Mouse (Mus musculus) layer of hippocampus, postnatal 10 days (tissue): ENCODE results near the gene Zar1. TPM values are rescaled to one million over a fixed set of nuclear protein-coding genes. Genes with fewer than 3 reads are reported as not detected.
A peak's percentile ranks its signal among the peaks of the same experiment; 100 is the strongest.
"Not testable (repeated sequence)": the region's sequence is repeated elsewhere in the genome, so short reads cannot be mapped to it uniquely, and the experiment has no call there.

ENCODE experiments used
- DNase-seq, 2 experiments: peaks; one replicate each; pipeline ENCODE4 v3.0.0; 2021; ENCODE audit warnings: low spot score in 2 of 2
- long read RNA-seq: library from polyadenylated mRNA; stranded (forward); transcript quantifications from one replicate; pipeline ENCODE4 v2.0.0, GENCODE M21; 2023
- total RNA-seq, 2 experiments: library from RNA; stranded (reverse); gene quantifications; 2 replicates each; pipeline ENCODE4 v1.2.3; 2021

Gene Zar1
- 1 to 10 TPM in 1 of 2 experiments, under 1 TPM in 1; 0.66 to 1.8 TPM for total RNA-seq
- long read RNA-seq, partial matches to known transcripts: 0 of 1 reads
- long read RNA-seq, other reads (novel, unspliced or antisense): 0 of 1 reads

DNA sequence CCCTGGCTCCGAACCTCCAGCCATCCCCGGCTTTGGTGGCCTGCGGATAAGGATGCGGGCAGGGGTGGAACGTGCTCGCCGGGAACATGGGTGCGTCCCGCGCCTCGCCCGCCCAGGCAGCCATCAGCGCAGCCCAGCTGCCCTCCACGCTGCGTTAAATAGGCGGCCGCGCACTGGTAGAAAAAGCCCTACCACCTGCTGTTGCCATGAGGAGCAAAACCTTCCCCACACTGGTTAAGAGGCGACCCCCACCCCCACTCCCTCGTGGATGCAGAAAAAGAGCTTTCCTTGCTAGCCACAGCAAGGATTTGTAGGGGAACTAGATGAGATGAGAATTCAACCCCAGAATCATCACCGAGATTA is at the start of gene Zar1:
TSS of gene Zar1 (minus strand) at position 285 of the 363 bp plus-strand sequence.
- peak in 1 of 2 experiments; percentile 13 for DNase-seq

DNA sequence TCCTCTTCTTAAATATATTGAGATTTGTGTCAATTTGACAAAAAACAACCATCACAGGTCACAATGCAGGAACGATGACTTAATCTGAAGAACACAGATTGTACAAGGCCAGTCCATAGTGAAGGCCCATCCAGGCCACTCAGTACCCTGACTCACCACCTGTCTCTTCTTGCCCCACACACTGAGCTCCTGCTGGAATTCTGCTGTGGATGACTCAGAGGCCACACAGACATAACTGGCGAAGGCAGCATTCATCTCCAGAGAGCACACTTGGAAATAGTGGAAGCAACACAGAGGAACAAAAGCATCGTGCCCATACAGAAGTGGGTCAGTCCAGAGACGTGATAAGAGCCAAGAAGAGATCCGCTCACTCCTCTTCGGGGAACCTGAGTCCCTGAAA is 49.0 kb upstream of the Zar1 start:
- no peak for DNase-seq

DNA sequence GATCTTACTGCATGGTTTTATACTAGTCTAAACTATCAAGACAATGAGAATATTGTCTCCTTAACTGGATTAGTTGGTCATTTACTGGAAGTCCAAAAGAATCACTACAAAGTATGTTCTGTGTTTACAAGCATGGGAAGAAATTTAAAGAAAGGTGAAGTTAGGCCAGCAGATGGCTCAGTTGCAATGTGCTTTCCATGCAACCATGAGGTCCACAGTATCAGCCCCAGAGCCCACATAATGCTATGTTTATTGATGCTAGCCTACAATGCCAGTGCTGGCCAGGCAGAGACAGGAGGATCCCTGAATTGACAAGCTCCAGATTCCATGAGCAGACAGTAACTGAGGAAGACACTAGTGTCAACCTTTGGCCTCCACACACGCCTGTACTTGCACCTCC is 40.0 kb upstream of the Zar1 start:
- DNase-seq: no peak

DNA sequence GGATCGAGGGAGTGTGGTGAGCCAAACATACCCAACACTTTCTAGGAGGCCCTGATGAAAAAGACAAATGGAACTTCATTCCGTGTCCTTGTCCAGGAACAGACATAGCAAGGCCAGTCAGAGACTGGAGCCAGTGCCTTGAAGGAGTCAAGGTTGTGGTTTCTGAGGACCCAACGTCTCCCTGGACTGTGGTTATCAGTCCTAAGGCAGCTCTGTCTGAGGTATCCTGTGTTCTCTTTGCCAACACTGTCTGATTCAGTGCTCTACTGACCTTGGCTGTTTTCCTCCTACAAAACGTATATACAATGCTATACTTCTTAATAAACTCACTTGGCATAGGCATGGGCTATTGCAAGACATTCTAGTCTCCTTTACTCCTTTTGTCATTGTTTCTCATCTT is 36.4 kb upstream of the Zar1 start:
- DNase-seq: no peak

DNA sequence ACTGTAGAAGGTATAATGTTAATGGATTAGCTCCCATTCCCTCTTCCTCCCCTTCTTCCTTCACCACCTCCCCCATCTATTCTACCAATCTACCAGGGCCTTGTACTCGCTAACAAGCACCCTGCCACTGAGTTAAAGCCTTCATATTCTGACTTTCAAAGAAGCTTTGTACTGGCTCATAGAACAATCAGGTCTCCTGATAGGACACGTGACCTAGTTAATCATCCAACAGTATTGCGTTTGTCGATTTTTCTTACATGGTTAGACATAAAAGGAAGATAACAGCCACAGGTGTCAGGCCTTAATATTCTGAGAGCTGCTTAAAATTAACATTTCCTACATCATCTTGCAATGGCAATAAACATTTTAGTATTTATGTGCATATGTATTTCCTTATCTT is 22.1 kb upstream of the Zar1 start:
- no peak for DNase-seq

DNA sequence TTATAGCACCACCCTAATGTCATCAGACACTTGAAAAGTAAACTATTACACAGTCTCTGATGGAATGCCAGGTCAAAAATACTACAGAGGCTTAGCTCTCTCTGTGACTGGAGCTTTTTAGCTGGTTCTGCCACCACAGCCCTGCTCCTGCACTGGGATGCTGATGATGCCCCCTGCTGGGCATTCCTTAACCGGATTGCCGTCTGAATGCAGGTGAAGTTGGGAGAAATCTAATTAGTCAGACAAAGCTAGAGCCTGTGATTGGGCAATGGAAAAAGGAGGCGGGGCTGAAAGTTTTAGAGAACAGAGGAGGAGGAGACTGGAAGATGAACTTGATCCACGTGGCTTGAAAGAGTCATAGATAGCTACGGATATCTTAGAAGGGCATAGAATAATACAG is 20.0 kb upstream of the Zar1 start:
- DNase-seq: peak in 1 of 2 experiments; percentile 30

DNA sequence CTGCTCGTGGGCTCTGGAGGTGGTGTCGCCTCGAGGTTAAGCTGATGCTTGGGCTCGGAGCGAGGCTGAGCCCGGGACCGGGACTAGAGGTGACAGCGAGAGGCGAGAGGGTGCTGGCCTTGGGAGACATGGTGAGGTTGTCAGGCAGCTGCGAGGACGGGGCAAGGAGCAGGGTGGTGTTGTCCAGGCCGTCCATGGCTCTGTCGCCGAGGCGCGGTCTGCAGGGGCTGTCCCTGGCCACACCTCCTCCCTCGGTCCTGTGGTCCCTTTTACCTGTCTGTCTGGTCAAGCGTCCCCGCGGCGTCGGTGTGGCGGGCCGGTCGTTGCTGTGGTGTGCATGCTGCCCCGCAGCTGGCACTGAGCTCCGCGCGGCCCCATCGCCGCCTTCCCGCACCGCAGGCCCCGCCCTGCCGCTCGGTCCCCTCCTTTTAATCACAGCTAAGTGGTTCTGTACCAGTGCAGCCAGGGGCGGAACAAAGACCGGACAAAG is 6.2 kb upstream of the Zar1 start, which contains the start of gene Gm5868:
TSS of gene Gm5868 (minus strand) at position 360 of the 490 bp plus-strand sequence.
- DNase-seq: no peak

DNA sequence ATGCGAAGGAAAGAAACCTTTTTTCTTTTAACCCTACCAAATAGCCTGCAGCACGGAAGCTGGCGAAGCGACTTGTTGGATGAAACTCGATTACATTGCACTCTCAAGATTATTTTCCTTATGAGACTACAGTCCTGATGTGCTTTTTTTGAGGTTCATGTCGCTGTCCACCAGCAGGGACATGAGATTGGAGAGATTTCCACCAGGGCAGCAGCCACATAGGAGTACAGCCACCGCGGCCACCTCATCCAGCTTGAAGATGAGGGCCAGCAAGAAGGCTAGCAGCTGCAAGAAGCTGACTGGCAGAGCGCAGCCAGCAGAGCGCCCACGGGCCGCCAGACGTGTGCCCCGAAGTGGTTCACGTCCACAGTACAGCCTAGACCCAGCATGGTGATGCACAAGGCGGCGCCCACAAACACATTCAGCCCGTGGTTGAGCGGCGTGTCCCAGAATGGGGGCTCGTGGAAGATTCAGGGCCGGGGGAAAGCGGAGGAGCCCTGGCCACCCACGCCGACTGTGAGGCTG is 5.7 kb upstream of the Zar1 start:
- not testable (repeated sequence) for DNase-seq

DNA sequence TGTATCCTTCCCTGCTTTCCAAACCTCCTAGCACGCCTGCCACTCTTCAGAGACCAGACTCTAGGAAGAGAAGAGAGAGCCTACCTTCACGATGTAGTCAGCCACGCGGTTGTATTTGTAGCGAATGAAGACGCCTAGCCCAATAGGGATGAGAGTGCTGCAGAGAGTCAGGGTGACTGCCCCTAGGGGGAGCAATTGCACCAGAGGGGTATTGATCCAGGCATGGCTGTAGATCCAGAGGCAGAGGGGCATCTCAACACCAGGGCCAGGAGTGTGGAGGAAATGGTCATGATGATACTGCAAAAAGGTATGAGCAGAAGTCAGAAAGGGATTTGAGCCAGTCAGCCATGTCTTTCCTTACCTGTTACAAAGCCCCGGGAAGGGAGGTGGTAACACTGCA is 5.1 kb upstream of the Zar1 start:
- DNase-seq: not testable (repeated sequence)

DNA sequence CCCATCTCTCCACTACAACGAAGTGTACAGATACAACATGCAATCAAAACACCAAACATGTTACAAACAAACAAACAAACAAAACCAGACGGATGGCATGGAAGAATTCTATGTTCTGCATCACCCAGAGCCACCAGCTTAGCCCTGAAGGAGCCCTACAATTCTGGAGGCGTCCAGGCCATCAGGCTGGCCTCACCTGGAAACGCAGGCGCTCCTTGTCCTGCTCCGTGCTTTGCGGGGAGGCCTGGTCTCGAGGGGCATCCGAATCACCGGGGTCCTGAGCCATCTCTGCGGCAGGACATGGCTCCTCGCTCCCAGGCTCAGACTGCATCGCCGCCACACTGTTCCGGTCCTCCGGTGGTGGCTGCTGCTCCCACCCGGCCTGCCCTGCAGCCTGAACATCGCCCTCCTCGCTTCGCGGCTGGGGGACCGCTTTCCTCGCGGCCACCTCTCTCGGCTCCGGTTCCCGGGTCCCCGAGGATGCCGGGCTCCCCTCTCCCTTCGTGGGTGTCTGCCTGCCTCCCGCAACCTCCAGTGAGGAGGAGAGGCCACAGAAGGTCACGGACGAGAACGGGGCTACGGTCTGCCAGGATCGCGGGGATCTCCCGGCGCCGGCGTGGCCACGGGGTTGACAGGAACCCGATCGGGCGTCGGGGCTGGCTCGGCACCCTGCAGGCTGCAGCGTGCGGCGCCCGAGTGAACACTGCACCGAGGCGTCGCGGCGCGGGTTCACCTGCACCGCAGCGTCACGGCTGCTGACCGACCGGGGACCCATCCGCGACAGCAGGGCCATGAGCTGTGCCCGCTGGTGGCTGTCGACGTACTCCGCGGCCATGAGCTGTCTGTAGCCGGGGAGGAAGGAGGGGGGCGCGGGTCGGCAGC is 725 bp downstream of the Zar1 start:
- peak in 1 of 2 experiments; percentile 19 for DNase-seq

DNA sequence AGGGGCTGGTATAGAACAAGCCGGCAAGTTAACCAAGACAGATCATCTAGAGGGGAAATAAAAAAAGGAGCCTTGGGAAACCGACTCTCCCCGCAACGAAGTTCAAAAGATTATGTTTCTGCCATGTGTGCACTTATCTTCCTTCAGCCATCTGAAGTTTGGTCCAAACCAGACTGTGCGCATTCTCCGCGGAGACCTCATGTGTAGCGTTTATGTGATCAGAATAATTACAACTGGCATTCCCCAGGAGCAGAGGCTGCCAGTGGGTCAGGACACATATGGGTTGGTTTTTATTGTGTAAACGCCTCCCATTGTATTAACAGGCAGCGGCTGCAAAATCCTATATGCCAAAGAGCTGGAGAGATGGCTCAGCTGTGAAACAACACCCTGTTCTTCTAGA is 1.5 kb downstream of the Zar1 start:
- not testable (repeated sequence) for DNase-seq

DNA sequence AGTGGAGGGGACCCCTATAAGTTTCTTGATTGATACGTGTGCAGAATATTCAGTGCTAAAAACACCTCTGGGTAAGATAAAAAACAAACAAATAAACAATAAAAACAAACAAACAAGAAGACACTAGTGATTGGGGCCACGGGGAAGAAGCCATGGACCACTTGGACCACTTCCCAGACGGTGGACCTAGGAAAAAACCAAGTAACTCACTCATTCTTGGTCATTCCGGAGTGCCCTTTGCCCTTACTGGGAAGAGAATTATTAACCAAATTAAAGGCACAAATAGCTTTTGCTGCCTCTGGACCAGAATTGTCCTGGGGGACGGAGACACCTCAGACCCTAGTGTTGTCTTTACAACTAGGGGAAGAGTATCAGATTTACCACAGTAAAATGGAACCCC is 15.4 kb downstream of the Zar1 start:
- DNase-seq: no peak

DNA sequence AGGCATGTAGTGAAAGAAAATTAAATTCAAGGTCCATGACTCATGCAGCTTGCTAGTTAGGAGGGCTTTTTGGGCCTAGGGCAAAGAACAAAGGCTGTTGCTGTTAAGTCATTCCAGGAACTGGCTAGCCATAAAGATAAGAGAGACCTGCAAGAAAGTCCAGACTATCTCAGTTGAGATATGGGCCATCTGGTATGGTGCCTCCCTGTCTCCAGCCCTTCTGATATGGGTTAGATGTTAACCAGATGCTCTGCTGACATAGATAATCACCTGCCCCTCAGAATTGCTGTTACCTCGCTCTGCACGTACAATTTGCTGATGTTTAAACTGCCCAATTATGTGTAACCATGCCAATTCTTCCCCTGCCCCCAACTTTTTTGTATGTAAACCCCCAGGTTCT is 17.9 kb downstream of the Zar1 start:
- not testable (repeated sequence) for DNase-seq

DNA sequence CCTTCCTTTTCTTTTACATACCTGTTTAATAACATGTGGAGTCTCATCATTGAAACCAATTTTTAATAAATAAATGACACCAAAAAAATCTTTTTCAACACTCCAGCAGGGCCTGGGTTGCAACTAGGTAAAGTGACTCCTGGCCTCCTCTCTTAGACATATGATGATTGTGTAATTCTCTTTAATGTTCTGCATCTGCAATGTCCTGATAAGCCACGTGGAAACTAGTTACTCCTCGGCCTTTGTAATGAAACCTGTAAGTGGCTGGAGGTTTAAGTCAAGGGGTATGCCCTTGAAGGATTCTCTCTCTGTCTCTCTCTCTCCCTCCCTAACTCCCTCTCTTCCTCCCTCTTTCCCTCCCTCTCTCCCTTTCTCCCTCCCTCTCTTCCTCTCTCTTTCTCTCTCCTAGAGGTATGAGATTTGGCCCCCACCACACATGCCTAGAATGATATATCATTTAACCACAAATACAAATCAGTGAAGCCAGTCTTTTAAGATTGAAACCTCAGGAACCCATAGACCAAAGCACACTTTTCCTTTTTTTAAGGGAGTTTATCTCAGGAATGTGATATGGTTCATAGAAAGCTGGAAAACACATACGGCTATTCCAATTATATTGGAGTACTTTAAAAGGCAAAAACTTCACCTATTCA is 20.0 kb downstream of the Zar1 start:
- no peak for DNase-seq

DNA sequence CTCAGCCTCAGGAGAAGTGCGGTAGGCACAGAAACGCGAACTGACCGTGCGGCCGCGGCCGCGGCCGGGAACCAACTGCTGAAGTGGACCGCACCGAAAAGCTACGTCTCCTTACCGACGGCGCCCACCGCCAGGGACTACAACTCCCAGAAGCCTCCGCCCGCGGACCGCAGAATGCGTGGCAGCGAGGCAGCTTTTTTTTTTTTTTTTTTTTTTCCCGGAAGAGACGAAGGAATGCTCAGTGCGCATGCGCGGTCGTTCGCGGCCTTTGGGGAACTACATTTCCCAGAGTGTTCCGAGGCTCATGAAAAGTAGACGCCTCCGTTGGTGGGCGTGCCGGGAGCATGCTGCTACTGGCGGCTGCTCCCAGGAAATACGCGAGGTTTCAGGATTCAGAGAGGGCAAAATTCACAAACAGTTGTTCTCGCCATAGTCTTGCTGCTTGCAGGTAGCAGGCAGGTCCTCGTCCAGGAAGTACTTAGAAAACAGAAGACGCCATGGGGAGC is 21.5 kb downstream of the Zar1 start, which contains the start of gene Nfxl1:
TSS of gene Nfxl1 (minus strand) at position 141 of the 506 bp plus-strand sequence.
- DNase-seq: peak; percentile 96 to 97

DNA sequence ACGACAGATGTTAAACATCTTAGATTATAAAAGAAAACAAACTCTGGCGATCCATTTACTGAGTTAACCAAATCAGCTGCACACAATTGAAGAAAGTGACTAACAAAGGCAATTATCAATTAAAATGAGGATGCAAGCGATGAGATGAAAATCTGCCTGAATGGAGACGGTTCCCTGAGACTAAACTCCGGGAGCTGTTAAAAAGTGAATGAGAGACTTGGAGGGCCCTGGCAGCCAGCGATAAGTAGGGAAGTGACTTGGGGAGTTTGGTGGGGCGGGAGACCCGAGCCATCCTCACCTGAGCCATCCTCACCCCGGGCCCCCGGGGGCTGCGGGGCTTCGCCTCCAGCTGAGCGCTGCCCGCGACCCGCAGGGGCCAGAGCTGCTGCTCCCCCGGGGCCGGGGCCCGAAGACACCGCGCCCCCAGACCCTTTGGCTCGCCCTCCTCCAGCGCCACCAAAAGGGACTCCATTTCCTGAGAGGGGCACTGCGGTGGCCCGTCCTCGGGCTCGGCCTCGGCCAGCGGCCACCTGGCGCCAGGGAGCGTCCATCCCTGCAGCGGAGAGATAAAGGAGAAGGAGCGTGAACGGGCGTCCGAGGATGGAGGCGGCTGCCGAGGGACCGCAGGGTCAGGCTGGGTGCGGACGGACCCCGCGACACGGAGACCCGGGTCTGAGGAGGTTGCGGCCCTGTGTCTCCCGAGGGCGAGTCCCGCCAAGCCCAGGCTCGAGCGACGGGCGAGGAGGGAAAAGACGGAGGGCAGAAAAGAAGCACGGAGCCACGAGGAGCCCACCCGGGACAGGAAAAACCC is 22.1 kb downstream of the Zar1 start:
- DNase-seq: no peak

DNA sequence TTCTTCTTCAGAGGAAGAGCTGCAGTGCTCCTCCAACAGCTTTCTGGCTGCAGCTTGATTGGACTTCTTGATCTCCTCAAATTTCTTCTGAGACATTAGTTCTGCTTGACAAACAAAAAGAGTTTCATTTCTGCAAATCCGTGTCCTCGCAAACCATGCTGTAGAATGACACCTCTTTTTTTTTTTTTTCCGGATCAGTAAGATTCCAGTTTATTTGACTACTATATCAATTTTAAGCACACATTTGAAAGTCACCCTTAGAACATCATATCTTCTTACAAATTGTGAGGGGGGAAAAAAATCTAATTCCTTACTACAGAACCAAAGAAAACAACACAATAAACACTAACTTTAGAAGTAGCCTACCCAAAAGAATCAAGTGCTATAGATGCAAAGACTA is 24.8 kb downstream of the Zar1 start:
- DNase-seq: no peak

DNA sequence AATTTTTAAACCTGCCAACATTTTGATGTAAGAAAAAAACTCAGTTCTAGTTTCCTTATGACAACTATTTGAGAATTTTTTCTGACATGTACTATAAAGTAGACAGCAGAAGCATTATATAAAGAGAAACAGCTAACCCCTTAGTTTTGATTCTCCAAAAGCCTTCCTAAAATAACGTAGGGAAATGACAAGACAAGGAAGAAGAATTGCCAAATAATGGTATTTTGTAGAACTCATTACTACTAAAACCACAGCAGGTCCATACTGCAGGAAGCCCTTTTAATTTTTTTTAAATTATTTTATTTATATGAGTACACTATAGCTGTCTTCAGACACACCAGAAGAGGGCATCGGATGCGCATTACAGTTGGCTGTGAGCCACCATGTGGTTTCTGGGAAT is 29.8 kb downstream of the Zar1 start:
- DNase-seq: no peak

DNA sequence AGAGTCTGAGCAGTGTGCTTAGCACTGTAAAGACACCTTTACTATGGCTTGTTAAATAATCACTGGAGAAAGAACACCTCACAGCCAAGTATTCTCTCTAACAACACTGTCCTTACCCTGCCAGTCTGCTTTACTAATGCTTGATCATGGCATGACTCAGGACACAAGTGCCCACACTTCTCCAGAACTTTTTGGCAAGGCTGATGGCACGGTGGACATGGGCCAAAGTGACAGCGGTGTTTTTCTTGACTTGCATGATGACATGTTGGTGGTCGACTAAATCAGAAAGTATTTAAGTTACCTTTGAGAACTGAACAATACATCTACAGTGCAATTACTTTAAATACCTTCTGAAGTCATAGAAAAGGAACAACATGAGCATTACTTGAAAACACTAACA is 52.2 kb downstream of the Zar1 start:
- DNase-seq: no peak
